Mouse (Mus musculus): ENCODE data around the gene Fcer1g.

Gene Fcer1g

DNA sequence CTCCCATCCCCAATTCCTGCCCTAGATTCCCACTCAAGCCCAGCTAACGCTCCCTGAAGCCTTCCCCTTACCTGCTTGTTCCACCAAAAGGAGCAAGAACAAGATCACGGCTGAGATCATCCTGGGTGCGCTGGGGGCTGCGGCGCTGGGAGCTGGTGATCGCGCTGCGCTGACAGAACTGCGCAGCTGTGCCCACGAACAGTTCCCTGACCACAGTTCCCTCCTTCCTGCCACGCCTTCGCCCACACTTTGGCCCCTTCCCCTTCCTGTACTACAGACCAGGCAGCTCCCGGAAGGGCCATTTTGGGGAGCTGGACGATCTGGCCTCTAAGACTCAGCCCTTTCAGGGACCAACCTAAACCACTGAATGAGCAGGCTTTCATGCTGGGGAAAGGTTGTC lies at the start of gene Fcer1g:
Gene Fcer1g (minus strand): TSS at position 240 of the 400 bp plus-strand sequence.
- no peak for TF ChIP-seq GATA4 (IDR thresholded peaks at IDR 0.05; ENCODE audit: insufficient replicate concordance, low read length)

GRCm38 (mm10) chr1:171283188-171284160 lies 49.3 kb upstream of the Fcer1g start:
- TF ChIP-seq GATA4 (IDR thresholded peaks at IDR 0.05; ENCODE audit: insufficient replicate concordance, low read length): no peak

DNA sequence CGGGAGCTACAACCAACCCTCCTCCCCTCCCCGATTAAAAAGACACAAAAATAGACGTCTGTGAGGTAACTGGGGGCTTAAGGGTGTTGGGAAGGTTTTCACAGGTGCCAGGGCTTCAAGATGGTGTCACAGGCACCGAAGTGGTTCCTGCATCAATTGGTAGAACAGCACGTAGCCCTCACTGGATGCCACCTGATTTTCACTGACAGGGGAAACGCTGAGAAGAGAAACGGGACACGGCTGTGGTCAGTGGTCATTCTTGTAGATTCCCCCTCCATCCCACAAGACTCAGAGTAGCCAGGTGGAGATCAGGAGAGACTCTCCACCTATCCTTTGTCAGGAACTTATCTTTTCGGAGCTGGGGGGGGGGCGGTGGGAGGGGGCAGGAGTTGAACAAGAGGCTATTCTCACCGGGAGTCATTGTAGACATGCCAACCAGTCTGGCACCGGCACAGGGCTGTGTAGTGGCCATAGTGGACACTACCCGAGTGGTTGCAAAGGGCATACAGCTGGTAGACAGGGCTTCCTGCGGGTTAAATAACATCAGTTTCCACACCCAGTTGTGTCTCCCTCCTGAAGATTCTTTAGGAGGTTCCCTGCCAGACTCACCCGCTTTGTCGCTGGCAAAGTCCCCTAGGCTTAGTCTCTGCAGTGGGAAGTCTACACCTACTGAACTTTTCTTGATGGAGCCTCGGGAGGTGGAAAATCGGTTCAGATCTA lies 48.1 kb upstream of the Fcer1g start:
- TF ChIP-seq GATA4 (IDR thresholded peaks at IDR 0.05; ENCODE audit: insufficient replicate concordance, low read length): no peak

DNA sequence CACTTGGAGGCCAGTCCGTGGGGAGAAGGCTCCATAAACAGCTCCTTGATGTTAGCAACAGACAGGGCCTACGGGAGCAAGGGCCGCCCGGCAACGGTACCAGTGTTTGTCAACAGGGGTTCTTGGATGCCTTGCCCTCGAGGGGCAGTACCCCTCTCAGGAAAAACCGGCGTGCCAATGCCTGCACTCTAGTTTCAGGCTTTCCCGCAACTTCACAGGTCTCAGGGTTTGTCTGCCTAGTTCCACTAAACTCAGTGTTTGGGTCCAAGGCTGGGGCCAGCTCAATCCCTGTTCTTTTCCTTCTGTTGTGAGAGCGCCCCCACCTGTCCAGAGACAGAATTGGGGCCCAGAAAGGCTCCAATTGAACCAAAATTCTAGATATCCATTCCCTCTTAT lies 47.4 kb upstream of the Fcer1g start:
- no peak for TF ChIP-seq GATA4 (IDR thresholded peaks at IDR 0.05; ENCODE audit: insufficient replicate concordance, low read length)

DNA sequence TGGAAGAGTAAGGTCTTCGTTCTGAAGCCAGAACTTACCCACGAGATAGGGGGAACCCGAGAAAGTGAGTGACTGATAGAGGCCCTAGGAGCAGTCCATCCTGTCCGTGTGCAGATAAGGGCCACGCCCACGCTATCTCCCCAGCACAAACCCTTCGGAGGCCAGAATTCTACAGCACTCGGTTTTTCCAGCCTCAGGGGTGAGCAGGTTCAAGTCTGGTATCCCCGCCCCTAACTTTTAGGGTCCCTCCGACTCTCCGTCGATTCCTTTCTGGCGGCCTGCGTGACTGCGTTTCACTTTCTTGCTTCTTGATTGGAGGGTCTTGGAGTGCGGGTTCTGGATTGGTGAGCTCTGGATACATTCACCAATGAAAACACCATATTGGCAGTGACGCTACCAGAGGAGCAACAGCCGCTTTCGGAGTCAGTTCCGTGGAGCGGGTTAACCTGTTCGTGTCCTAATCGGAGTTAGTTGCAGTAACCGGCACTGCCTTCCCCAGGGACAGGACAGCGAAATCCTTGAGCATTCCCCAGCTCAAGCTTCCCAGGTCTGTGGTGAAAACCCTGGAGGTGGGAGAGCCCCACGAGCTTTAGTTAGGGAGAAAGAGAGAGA lies 46.9 kb upstream of the Fcer1g start, which contains the start of gene Ppox:
Gene Ppox (minus strand): TSS at position 271 of the 612 bp plus-strand sequence.
- no peak for TF ChIP-seq GATA4 (IDR thresholded peaks at IDR 0.05; ENCODE audit: insufficient replicate concordance, low read length)

DNA sequence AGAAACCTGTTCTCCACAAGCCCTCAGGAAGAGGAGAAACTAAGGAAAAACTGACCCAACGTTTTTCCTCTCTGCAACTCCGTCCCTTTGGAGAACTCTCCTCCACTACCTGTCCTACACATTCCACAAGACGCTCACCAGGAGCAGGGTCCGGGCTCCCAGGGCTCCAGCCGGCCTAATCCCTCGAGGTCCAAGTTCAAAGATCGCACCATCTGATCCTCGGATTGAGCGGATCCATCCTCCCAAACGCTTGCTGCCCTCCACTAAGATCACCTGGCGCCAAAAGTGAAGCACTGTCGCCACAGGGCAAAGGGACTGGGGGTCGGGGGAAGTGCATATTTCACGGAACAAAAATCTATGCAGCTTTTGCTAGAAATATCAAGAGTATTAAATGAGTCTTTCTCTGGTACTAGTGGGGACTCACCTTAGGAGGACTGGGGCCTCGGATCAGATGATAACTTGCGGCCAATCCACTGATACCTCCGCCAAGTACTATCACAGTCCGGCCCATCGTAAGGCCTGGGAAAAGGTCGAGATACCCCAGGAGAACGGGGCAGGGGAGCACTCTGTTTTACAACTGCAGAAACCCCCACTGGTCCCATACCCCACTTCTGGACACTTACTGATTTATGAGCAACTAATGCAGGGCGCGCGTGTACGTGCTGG lies 46.2 kb upstream of the Fcer1g start:
- no peak for TF ChIP-seq GATA4 (IDR thresholded peaks at IDR 0.05; ENCODE audit: insufficient replicate concordance, low read length)

GRCm38 (mm10) chr1:171279721-171280120 lies 45.6 kb upstream of the Fcer1g start:
- no peak for TF ChIP-seq GATA4 (IDR thresholded peaks at IDR 0.05; ENCODE audit: insufficient replicate concordance, low read length)

GRCm38 (mm10) chr1:171279012-171279705 lies 45.0 kb upstream of the Fcer1g start:
- no peak for TF ChIP-seq GATA4 (IDR thresholded peaks at IDR 0.05; ENCODE audit: insufficient replicate concordance, low read length)

DNA sequence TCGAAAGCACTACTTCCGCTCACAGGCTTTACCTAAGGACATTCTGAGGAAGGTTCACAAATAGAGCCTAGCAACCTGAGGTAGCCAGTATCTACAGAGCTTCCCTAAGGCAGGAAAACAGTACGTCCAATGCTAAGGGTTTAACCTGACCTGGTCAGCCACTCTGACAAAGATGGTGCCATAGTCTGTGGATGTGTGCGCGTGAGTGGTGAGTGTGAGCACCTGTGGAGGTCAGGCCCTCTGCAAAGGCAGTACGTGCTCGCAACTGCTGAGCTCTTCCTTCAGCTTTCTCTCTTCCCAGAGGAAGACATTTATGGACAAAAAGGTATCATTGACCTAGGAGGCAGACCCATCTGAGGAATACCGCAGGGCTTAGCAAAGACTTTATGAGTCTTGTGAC lies 44.3 kb upstream of the Fcer1g start:
- no peak for TF ChIP-seq GATA4 (IDR thresholded peaks at IDR 0.05; ENCODE audit: insufficient replicate concordance, low read length)

DNA sequence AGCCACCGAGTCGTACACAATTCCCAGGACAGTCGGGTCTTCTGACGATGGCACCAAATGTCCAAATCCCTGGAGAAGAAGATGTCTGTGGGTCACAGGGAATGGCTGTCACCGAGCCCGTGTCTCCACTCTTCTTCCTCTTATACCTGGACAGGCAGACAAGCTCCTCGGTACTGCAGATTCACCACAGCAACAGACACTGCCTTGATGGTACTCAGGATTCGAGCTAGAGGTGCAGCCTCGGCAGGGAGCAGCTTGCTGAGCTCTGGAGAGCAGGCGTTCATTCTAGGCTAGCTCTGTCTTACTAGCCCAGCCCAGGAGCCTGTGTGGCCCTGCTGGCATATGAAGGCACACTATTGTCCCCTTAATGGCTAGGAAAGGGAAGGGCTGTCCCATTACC lies 43.6 kb upstream of the Fcer1g start:
- TF ChIP-seq GATA4 (IDR thresholded peaks at IDR 0.05; ENCODE audit: insufficient replicate concordance, low read length): no peak

DNA sequence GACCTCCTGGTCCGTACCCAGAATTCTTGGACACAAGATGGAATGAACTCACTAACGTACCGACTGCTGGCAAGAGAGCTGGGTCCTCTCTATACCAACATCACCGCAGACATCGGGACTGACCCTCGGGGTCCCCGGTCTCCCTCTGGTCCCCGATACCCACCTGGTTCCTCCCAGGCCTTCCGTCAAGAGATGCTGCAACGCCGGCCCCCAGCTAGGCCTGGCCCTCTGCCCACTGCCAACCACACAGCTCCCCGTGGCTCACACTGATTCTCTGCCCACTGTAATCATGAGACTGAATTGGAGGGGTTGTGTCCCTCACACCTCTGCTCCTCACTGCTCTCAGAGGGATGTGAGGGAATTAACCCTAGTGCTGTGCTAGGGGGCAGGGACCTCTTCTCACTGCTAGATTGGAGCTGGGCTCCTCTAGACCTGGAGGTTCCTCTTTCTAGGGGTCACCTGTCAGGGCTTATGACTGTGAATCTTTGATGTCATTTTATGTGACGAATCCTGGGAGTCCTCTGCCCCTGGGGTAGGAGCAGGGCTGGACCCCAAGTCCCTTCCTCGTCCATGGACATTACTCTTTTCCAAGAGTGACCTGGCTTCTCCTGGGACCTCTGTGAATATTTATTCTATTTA lies 42.1 kb upstream of the Fcer1g start:
- TF ChIP-seq GATA4 (IDR thresholded peaks at IDR 0.05; ENCODE audit: insufficient replicate concordance, low read length): no peak

DNA sequence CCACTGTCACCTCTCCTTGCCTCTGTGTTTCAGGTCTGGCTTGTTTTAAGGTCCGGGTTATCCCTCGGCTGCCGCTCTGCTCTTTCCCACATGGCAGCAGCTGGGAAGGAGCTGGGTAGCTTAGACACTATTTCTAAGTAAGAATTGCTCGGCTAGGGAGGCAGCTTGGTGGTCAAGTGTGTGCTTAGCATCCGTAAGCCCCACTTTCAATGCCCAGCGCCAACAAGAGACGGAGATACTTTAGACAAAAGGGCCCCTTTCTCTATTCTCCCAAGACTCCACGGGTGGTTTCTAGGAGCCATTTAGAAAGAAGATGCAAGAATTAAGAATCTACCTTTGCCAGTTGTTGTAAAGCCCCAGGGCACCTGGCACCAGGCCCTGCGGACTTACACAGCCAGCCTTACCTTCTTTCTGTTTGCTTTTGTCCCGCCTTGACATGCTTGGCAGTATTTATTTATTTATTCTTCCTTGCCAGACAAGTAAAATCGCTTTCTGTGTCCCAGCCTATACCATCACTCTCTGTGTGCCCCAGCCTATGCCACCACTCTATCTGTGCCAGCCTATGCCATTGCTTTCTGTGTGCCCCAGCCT lies 41.1 kb upstream of the Fcer1g start:
- no peak for TF ChIP-seq GATA4 (IDR thresholded peaks at IDR 0.05; ENCODE audit: insufficient replicate concordance, low read length)

GRCm38 (mm10) chr1:171274171-171274570 lies 40.0 kb upstream of the Fcer1g start:
- TF ChIP-seq GATA4 (IDR thresholded peaks at IDR 0.05; ENCODE audit: insufficient replicate concordance, low read length): no peak

- no peak for TF ChIP-seq GATA4 (IDR thresholded peaks at IDR 0.05; ENCODE audit: insufficient replicate concordance, low read length)
These were observed 37.9 kb upstream of the Fcer1g start for GRCm38 (mm10) chr1:171272086-171272485.
